In the genomic region with DNA sequence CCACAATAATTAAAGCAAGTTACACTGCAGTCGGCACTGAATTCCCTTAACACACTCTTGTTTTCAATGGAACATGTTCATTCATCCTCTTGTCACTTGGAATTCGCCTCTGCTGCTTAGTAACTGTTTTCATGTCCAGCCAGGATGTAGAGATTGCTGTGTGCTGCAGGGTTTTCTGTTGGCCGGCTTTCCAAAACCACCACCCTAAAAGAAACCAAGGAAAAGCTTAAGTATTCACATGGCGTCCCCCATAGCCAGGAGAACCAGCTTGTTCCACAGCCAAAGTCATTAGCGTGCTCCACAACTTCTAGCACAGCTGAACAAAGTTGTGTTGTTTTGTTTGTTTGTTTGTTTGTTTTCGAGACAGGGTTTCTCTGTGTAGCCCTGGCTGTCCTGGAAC, we compare ENCODE assay signal across 22 mouse cellular contexts. TPM values are rescaled to one million over a fixed set of nuclear protein-coding genes. Genes with fewer than 3 reads are reported as not detected.
DNase-seq lines count a peak whose midpoint lies in the region; ATAC-seq and TF ChIP-seq lines count a peak whose summit lies in the region.
"Had no signal": no experiment of that assay in that cellular context is flagged by ENCODE, and none has a peak within 500 bp of the region (broad histone marks: within the 10 kb centered on the region; RNA-seq: fewer than 3 reads in every experiment).

No protein-coding gene starts in this region.

- no peak overlapping the region for H3K4me3 ChIP-seq in forebrain, postnatal 0 days (ENCODE audit: low read depth, low read length)
- no peak overlapping the region for H3K4me3 ChIP-seq in forebrain, embryonic 12.5 days (replicated peaks)
- H3K4me3 ChIP-seq in layer of hippocampus, adult 2 months = no peak overlapping the region
- H3K4me3 ChIP-seq in midbrain, embryonic 11.5 days (ENCODE audit: low read depth, low read length) = no peak overlapping the region
- no peak overlapping the region for H3K4me3 ChIP-seq in midbrain, embryonic 15.5 days
- H3K4me3 ChIP-seq in neural tube, embryonic 15.5 days (replicated peaks) = no peak overlapping the region
- H3K4me3 ChIP-seq: embryonic facial prominence, embryonic 12.5 days; forebrain, embryonic 15.5 days; gastrocnemius, adult 2 months; heart, embryonic 13.5 days had no signal

- peaks cover 33% of the 10 kb centered on the region for H3K36me3 ChIP-seq in forebrain, postnatal 0 days (ENCODE audit: insufficient read depth)
- peaks cover 29% of the 10 kb centered on the region for H3K36me3 ChIP-seq in forebrain, embryonic 12.5 days (replicated peaks)
- no peaks in the 10 kb centered on the region for H3K36me3 ChIP-seq in midbrain, embryonic 11.5 days (ENCODE audit: control insufficient read depth, insufficient read depth, low read length)
- peaks cover 21% of the 10 kb centered on the region; the same call in 1 of the 2 replicates for H3K36me3 ChIP-seq in midbrain, embryonic 15.5 days (replicated peaks)
- H3K36me3 ChIP-seq in neural tube, embryonic 15.5 days = peaks cover 32% of the 10 kb centered on the region

- H3K9me3 ChIP-seq in forebrain, postnatal 0 days (ENCODE audit: low read length) = no peaks in the 10 kb centered on the region
- no peaks in the 10 kb centered on the region for H3K9me3 ChIP-seq in forebrain, embryonic 12.5 days
- no peaks in the 10 kb centered on the region for H3K9me3 ChIP-seq in midbrain, embryonic 11.5 days (ENCODE audit: control insufficient read depth, low read length)
- H3K9me3 ChIP-seq in midbrain, embryonic 15.5 days = no peaks in the 10 kb centered on the region
- H3K9me3 ChIP-seq in neural tube, embryonic 15.5 days (replicated peaks) = no peaks in the 10 kb centered on the region
- H3K9me3 ChIP-seq: embryonic facial prominence, embryonic 12.5 days; forebrain, embryonic 15.5 days; heart, embryonic 13.5 days had no signal

- H3K4me2 ChIP-seq in forebrain, postnatal 0 days (ENCODE audit: low read depth) = no peak overlapping the region
- no peak overlapping the region for H3K4me2 ChIP-seq in forebrain, embryonic 12.5 days
- no peak overlapping the region for H3K4me2 ChIP-seq in midbrain, embryonic 11.5 days
- no peak overlapping the region for H3K4me2 ChIP-seq in midbrain, embryonic 15.5 days
- H3K4me2 ChIP-seq in neural tube, embryonic 15.5 days = no peak overlapping the region
- H3K4me2 ChIP-seq: embryonic facial prominence, embryonic 12.5 days; forebrain, embryonic 15.5 days; heart, embryonic 13.5 days; hindbrain, embryonic 14.5 days had no signal

- peak; percentile 34 for DNase-seq in forebrain, postnatal 0 days
- DNase-seq in layer of hippocampus, adult 2 months (ENCODE audit: low spot score in 2 of 2) = no peak
- no peak for DNase-seq in layer of hippocampus, postnatal 25 days (ENCODE audit: extremely low spot score in 1 of 2, low spot score in 1 of 2)
- DNase-seq in midbrain, embryonic 11.5 days (ENCODE audit: low spot score, missing footprints) = peak; percentile 64
- DNase-seq: adrenal gland, postnatal 10 days; cerebellum, adult 11-12 months; cerebellum, adult 9-10 months; cerebellum, postnatal 25 days; gastrocnemius, adult 2 months; gastrocnemius, postnatal 25 days; heart, postnatal 4 days had no signal

- no peak overlapping the region for H3K27ac ChIP-seq in forebrain, postnatal 0 days (ENCODE audit: low read depth, low read length)
- no peak overlapping the region for H3K27ac ChIP-seq in forebrain, embryonic 12.5 days
- H3K27ac ChIP-seq in layer of hippocampus, adult 2 months = 0 out of 2 replicates have a peak overlapping the region, but pooled peaks have one; percentile 14
- H3K27ac ChIP-seq in midbrain, embryonic 11.5 days (ENCODE audit: low read depth, low read length) = no peak overlapping the region
- no peak overlapping the region for H3K27ac ChIP-seq in midbrain, embryonic 15.5 days
- no peak overlapping the region for H3K27ac ChIP-seq in neural tube, embryonic 15.5 days (replicated peaks)
- H3K27ac ChIP-seq: embryonic facial prominence, embryonic 12.5 days; forebrain, embryonic 15.5 days; gastrocnemius, adult 2 months; heart, embryonic 13.5 days; hindbrain, embryonic 14.5 days had no signal

- H3K9ac ChIP-seq in forebrain, postnatal 0 days = no peak overlapping the region
- H3K9ac ChIP-seq in forebrain, embryonic 12.5 days = no peak overlapping the region
- H3K9ac ChIP-seq in midbrain, embryonic 11.5 days (ENCODE audit: low read length) = no peak overlapping the region
- H3K9ac ChIP-seq in midbrain, embryonic 15.5 days = no peak overlapping the region
- no peak overlapping the region for H3K9ac ChIP-seq in neural tube, embryonic 15.5 days (replicated peaks)
- H3K9ac ChIP-seq: embryonic facial prominence, embryonic 12.5 days; forebrain, embryonic 15.5 days; heart, embryonic 13.5 days; hindbrain, embryonic 14.5 days had no signal

- ATAC-seq in forebrain, postnatal 0 days = 0 out of 2 replicates have a peak, but pooled peaks have one; percentile 25
- ATAC-seq in forebrain, embryonic 12.5 days (ENCODE audit: low FRiP score) = no peak
- no peak for ATAC-seq in midbrain, embryonic 11.5 days (ENCODE audit: low FRiP score)
- no peak for ATAC-seq in midbrain, embryonic 15.5 days (replicated peaks)
- ATAC-seq in megakaryocyte-erythroid progenitor cell, adult 5-6 weeks (replicated peaks; ENCODE audit: low FRiP score, low TSS enrichment, poor library complexity, severe bottlenecking) = 0 out of 2 replicates have a peak, but pooled peaks have one; percentile 6
- ATAC-seq in neural tube, embryonic 15.5 days (ENCODE audit: low FRiP score) = no peak
- ATAC-seq: forebrain, embryonic 15.5 days; inflammation-experienced regulatory T-cells, adult 6 months had no signal

- 66% methylated on average over 6 of the region's 6 CpGs for WGBS in forebrain, postnatal 0 days
- 92% methylated on average over 6 of the region's 6 CpGs for WGBS in forebrain, embryonic 12.5 days
- 92% methylated on average over 6 of the region's 6 CpGs for WGBS in midbrain, embryonic 11.5 days
- WGBS in midbrain, embryonic 15.5 days = 81% methylated on average over 6 of the region's 6 CpGs
- 84% methylated on average over 6 of the region's 6 CpGs for WGBS in neural tube, embryonic 15.5 days

- TF ChIP-seq CTCF in forebrain, postnatal 0 days (IDR thresholded peaks at IDR 0.05; ENCODE audit: low read depth) = no peak
- no peak for TF ChIP-seq CTCF in layer of hippocampus, adult 2 months (conservative IDR thresholded peaks at IDR 0.05)

- no peaks in the 10 kb centered on the region for H3K4me1 ChIP-seq in forebrain, postnatal 0 days (ENCODE audit: insufficient read depth)
- peaks cover 3% of the 10 kb centered on the region for H3K4me1 ChIP-seq in forebrain, embryonic 12.5 days
- H3K4me1 ChIP-seq in midbrain, embryonic 11.5 days (ENCODE audit: control insufficient read depth, insufficient read depth, low read length) = no peaks in the 10 kb centered on the region
- H3K4me1 ChIP-seq in midbrain, embryonic 15.5 days = no peaks in the 10 kb centered on the region
- H3K4me1 ChIP-seq in neural tube, embryonic 15.5 days = no peaks in the 10 kb centered on the region
- H3K4me1 ChIP-seq: embryonic facial prominence, embryonic 12.5 days; forebrain, embryonic 15.5 days had no signal

- H3K27me3 ChIP-seq in forebrain, postnatal 0 days (ENCODE audit: insufficient read depth, low read length) = no peaks in the 10 kb centered on the region
- H3K27me3 ChIP-seq in forebrain, embryonic 12.5 days = no peaks in the 10 kb centered on the region
- H3K27me3 ChIP-seq in midbrain, embryonic 11.5 days (ENCODE audit: control insufficient read depth, insufficient read depth, low read length) = no peaks in the 10 kb centered on the region
- H3K27me3 ChIP-seq in midbrain, embryonic 15.5 days (replicated peaks) = no peaks in the 10 kb centered on the region
- H3K27me3 ChIP-seq in neural tube, embryonic 15.5 days (replicated peaks) = no peaks in the 10 kb centered on the region
- H3K27me3 ChIP-seq: embryonic facial prominence, embryonic 12.5 days; forebrain, embryonic 15.5 days; heart, embryonic 13.5 days had no signal

RNA-seq across cellular contexts. Expression of gene Cdkl1, which starts 14.1 kb away (rescaled TPM):
- total RNA-seq in forebrain, postnatal 0 days (2014; rRNA removed) = 30.8 and 35.7 TPM in 2 replicates
- polyA plus RNA-seq in forebrain, postnatal 0 days (2015; fragmentation: Nextera tagmentation; extraction: Ambion mirVana) = 13.7 and 16.9 TPM in 2 replicates
- polyA plus RNA-seq in forebrain, embryonic 12.5 days (2016; fragmentation: Nextera tagmentation; extraction: Ambion mirVana) = 0.47 and 0.93 TPM in 2 replicates
- 10 to 100 TPM; 21.5 to 27.4 TPM for total RNA-seq in layer of hippocampus, adult 2 months (2021)
- total RNA-seq in layer of hippocampus, postnatal 25 days (2021) = 10 to 100 TPM; 20.5 to 20.9 TPM
- 0.50 and 0.64 TPM in 2 replicates for polyA plus RNA-seq in midbrain, embryonic 11.5 days (2014; fragmentation: Nextera tagmentation; extraction: Ambion mirVana)
- 8.7 and 10.0 TPM in 2 replicates for polyA plus RNA-seq in midbrain, embryonic 15.5 days (2015; fragmentation: Nextera tagmentation; extraction: Ambion mirVana)
- 0.27 and 0.57 TPM in 2 replicates for total RNA-seq in megakaryocyte-erythroid progenitor cell, adult 5-6 weeks (2014; fragmentation: Nextera tagmentation)
- 1.2 and 2.1 TPM in 2 replicates for total RNA-seq in megakaryocyte-erythroid progenitor cell, adult 5-6 weeks (2017)
- 9.3 and 11.9 TPM in 2 replicates for polyA plus RNA-seq in neural tube, embryonic 15.5 days (2015; fragmentation: Nextera tagmentation; extraction: Ambion mirVana)
- total RNA-seq: granulocyte monocyte progenitor cell, adult 5-6 weeks had no signal
- polyA plus RNA-seq: C2C12; inflammation-experienced regulatory T-cells, adult 6 months had no signal

Comparison
In these comparisons a context has a peak if more than half of its experiments do, and no peak if none do; other contexts are left out.
1. ATAC-seq: peak in forebrain, postnatal 0 days (single experiment) and megakaryocyte-erythroid progenitor cell, adult 5-6 weeks (single experiment); none in forebrain, embryonic 12.5 days (single experiment), midbrain, embryonic 11.5 days (single experiment), midbrain, embryonic 15.5 days (single experiment) and neural tube, embryonic 15.5 days (single experiment).
2. DNase-seq: peak in forebrain, postnatal 0 days (single experiment) and midbrain, embryonic 11.5 days (single experiment); none in layer of hippocampus, adult 2 months (0 of 2) and layer of hippocampus, postnatal 25 days (0 of 2).